Mouse (Mus musculus): Measurements from ENCODE around the gene Pappa. TPM values are rescaled to one million over a fixed set of nuclear protein-coding genes. Genes with fewer than 3 reads are reported as not detected.

Pappa gene
- polyA plus RNA-seq, 1 experiment from 2014 or later: 0.33 TPM

GRCm38 (mm10) chr4:65283611-65284010, 159.6 kb downstream of the Pappa start:
- no peaks in the 10 kb centered on the region for H3K36me3 ChIP-seq (ENCODE audit: control insufficient read depth, insufficient read depth)
- no peaks in the 10 kb centered on the region for H3K9me3 ChIP-seq (ENCODE audit: control insufficient read depth)
- no peak overlapping the region for H3K4me2 ChIP-seq (replicated peaks; ENCODE audit: low read depth)
- 71% methylated on average over 2 of the region's 2 CpGs for WGBS
- H3K4me1 ChIP-seq (replicated peaks; ENCODE audit: control insufficient read depth, insufficient read depth, low read length): no peaks in the 10 kb centered on the region
- TF ChIP-seq CTCF (IDR thresholded peaks at IDR 0.05; ENCODE audit: low read depth): no peak
- no peak overlapping the region for H3K9ac ChIP-seq (ENCODE audit: low read depth, low read length)
- ATAC-seq: no peak
- H3K4me3 ChIP-seq (ENCODE audit: low read depth, low read length): no peak overlapping the region
- no peaks in the 10 kb centered on the region for H3K27me3 ChIP-seq (replicated peaks; ENCODE audit: control insufficient read depth, insufficient read depth, low read length)
- H3K27ac ChIP-seq (ENCODE audit: low read depth, low read length): no peak overlapping the region

- no peak for ATAC-seq
- Histone ChIP-seq H3K27ac (ENCODE audit: low read depth, low read length) (no peak overlapping the region), H3K27me3 (replicated peaks; ENCODE audit: control insufficient read depth, insufficient read depth, low read length) (no peaks in the 10 kb centered on the region), H3K9me3 (ENCODE audit: control insufficient read depth) (no peaks in the 10 kb centered on the region), H3K4me1 (replicated peaks; ENCODE audit: control insufficient read depth, insufficient read depth, low read length) (no peaks in the 10 kb centered on the region), H3K4me2 (replicated peaks; ENCODE audit: low read depth) (no peak overlapping the region), H3K9ac (ENCODE audit: low read depth, low read length) (no peak overlapping the region), H3K4me3 (ENCODE audit: low read depth, low read length) (no peak overlapping the region), H3K36me3 (ENCODE audit: control insufficient read depth, insufficient read depth) (no peaks in the 10 kb centered on the region)
- 43% methylated on average over 1 of the region's 1 CpGs for WGBS
- TF ChIP-seq CTCF (IDR thresholded peaks at IDR 0.05; ENCODE audit: low read depth): no peak
Measured at GRCm38 (mm10) chr4:65285165-65285564, 161.2 kb downstream of the Pappa start.

GRCm38 (mm10) chr4:65289247-65289646, 165.3 kb downstream of the Pappa start:
- Histone ChIP-seq H3K36me3 (ENCODE audit: control insufficient read depth, insufficient read depth) (no peaks in the 10 kb centered on the region), H3K27ac (ENCODE audit: low read depth, low read length) (no peak overlapping the region), H3K27me3 (replicated peaks; ENCODE audit: control insufficient read depth, insufficient read depth, low read length) (no peaks in the 10 kb centered on the region), H3K9me3 (ENCODE audit: control insufficient read depth) (no peaks in the 10 kb centered on the region), H3K4me3 (ENCODE audit: low read depth, low read length) (no peak overlapping the region), H3K9ac (ENCODE audit: low read depth, low read length) (no peak overlapping the region), H3K4me1 (replicated peaks; ENCODE audit: control insufficient read depth, insufficient read depth, low read length) (no peaks in the 10 kb centered on the region), H3K4me2 (replicated peaks; ENCODE audit: low read depth) (no peak overlapping the region)
- WGBS: 47% methylated on average over 3 of the region's 3 CpGs
- no peak for TF ChIP-seq CTCF (IDR thresholded peaks at IDR 0.05; ENCODE audit: low read depth)
- no peak for ATAC-seq

- TF ChIP-seq CTCF (IDR thresholded peaks at IDR 0.05; ENCODE audit: low read depth): no peak
- WGBS: 63% methylated on average over 1 of the region's 1 CpGs
Measured at GRCm38 (mm10) chr4:65295741-65296140, 171.8 kb downstream of the Pappa start.

GRCm38 (mm10) chr4:65296356-65296967, 172.5 kb downstream of the Pappa start:
- H3K4me1 ChIP-seq (replicated peaks; ENCODE audit: control insufficient read depth, insufficient read depth, low read length): no peaks in the 10 kb centered on the region
- H3K27me3 ChIP-seq (replicated peaks; ENCODE audit: control insufficient read depth, insufficient read depth, low read length): no peaks in the 10 kb centered on the region
- no peak overlapping the region for H3K4me2 ChIP-seq (replicated peaks; ENCODE audit: low read depth)
- H3K9ac ChIP-seq (ENCODE audit: low read depth, low read length): no peak overlapping the region
- no peak for ATAC-seq
- no peak overlapping the region for H3K4me3 ChIP-seq (ENCODE audit: low read depth, low read length)
- WGBS: 71% methylated on average over 7 of the region's 7 CpGs
- H3K9me3 ChIP-seq (ENCODE audit: control insufficient read depth): no peaks in the 10 kb centered on the region
- H3K27ac ChIP-seq (ENCODE audit: low read depth, low read length): no peak overlapping the region
- TF ChIP-seq CTCF (IDR thresholded peaks at IDR 0.05; ENCODE audit: low read depth): no peak
- no peaks in the 10 kb centered on the region for H3K36me3 ChIP-seq (ENCODE audit: control insufficient read depth, insufficient read depth)

More at GRCm38 (mm10) chr4:65295741-65296140, 171.8 kb downstream of the Pappa start:
- no peak overlapping the region for H3K27ac ChIP-seq (ENCODE audit: low read depth, low read length)
- no peaks in the 10 kb centered on the region for H3K4me1 ChIP-seq (replicated peaks; ENCODE audit: control insufficient read depth, insufficient read depth, low read length)
- H3K9me3 ChIP-seq (ENCODE audit: control insufficient read depth): no peaks in the 10 kb centered on the region
- H3K4me2 ChIP-seq (replicated peaks; ENCODE audit: low read depth): no peak overlapping the region
- H3K9ac ChIP-seq (ENCODE audit: low read depth, low read length): no peak overlapping the region
- no peak for ATAC-seq
- H3K4me3 ChIP-seq (ENCODE audit: low read depth, low read length): no peak overlapping the region
- no peaks in the 10 kb centered on the region for H3K27me3 ChIP-seq (replicated peaks; ENCODE audit: control insufficient read depth, insufficient read depth, low read length)
- no peaks in the 10 kb centered on the region for H3K36me3 ChIP-seq (ENCODE audit: control insufficient read depth, insufficient read depth)

GRCm38 (mm10) chr4:65296968-65297499, 173.1 kb downstream of the Pappa start:
- Histone ChIP-seq H3K36me3 (ENCODE audit: control insufficient read depth, insufficient read depth) (no peaks in the 10 kb centered on the region), H3K9ac (ENCODE audit: low read depth, low read length) (no peak overlapping the region), H3K27ac (ENCODE audit: low read depth, low read length) (no peak overlapping the region), H3K4me2 (replicated peaks; ENCODE audit: low read depth) (no peak overlapping the region), H3K9me3 (ENCODE audit: control insufficient read depth) (no peaks in the 10 kb centered on the region), H3K27me3 (replicated peaks; ENCODE audit: control insufficient read depth, insufficient read depth, low read length) (no peaks in the 10 kb centered on the region), H3K4me3 (ENCODE audit: low read depth, low read length) (no peak overlapping the region), H3K4me1 (replicated peaks; ENCODE audit: control insufficient read depth, insufficient read depth, low read length) (no peaks in the 10 kb centered on the region)
- no peak for TF ChIP-seq CTCF (IDR thresholded peaks at IDR 0.05; ENCODE audit: low read depth)
- 60% methylated on average over 13 of the region's 13 CpGs for WGBS
- no peak for ATAC-seq

Data from intestine, postnatal 0 days (tissue).